Mouse (Mus musculus): ENCODE results near the gene Nfib. TPM values are rescaled to one million over a fixed set of nuclear protein-coding genes. Genes with fewer than 3 reads are reported as not detected.
A peak's percentile ranks its signal among the peaks of the same experiment; 100 is the strongest.

Gene Nfib
- polyA plus RNA-seq, 1 experiment from 2014 or later: 58.4 TPM

DNA sequence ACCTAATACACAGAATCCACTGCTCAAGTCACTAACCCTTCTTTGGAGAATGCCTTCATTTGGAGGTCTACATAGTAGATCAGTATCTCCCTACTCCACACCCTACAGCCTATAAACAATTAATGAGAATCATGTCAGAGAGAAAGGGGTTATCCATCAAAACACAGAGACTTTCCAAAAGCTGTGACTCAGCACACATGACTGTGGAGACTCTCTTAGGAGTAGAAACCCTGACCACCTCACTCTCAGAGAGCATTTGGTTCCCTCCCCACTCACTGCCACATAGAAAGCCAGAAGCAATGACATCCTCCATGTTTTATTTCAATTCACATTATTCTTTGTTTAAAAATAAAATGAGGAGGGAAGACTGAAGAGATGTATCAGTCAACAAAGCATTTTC lies 252.2 kb downstream of the Nfib start:
- 0 out of 2 replicates have a peak, but pooled peaks cover 6% of the 10 kb centered on the region for H3K4me1 ChIP-seq
- no peaks in the 10 kb centered on the region; the same call in 1 of the 2 replicates for H3K36me3 ChIP-seq
- H3K27ac ChIP-seq: no peak overlapping the region
- no peak overlapping the region for H3K4me2 ChIP-seq (replicated peaks)
- H3K9me3 ChIP-seq (replicated peaks): no peaks in the 10 kb centered on the region
- H3K4me3 ChIP-seq: no peak overlapping the region
- no peak overlapping the region for H3K9ac ChIP-seq
- no peak for ATAC-seq (ENCODE audit: low FRiP score)
- H3K27me3 ChIP-seq: no peaks in the 10 kb centered on the region

GRCm38 (mm10) chr4:82452905-82453304 lies 252.6 kb downstream of the Nfib start:
- Histone ChIP-seq H3K9me3 (replicated peaks) (no peaks in the 10 kb centered on the region), H3K36me3 (no peaks in the 10 kb centered on the region; the same call in 1 of the 2 replicates), H3K4me1 (0 out of 2 replicates have a peak, but pooled peaks cover 6% of the 10 kb centered on the region), H3K27me3 (no peaks in the 10 kb centered on the region), H3K4me2 (replicated peaks) (no peak overlapping the region), H3K27ac (no peak overlapping the region), H3K9ac (no peak overlapping the region), H3K4me3 (no peak overlapping the region)
- 85% methylated on average over 4 of the region's 4 CpGs for WGBS
- no peak for ATAC-seq (ENCODE audit: low FRiP score)

- Histone ChIP-seq H3K9ac (no peak overlapping the region), H3K36me3 (no peaks in the 10 kb centered on the region), H3K27me3 (no peaks in the 10 kb centered on the region), H3K9me3 (replicated peaks) (no peaks in the 10 kb centered on the region), H3K4me3 (no peak overlapping the region), H3K4me2 (replicated peaks) (no peak overlapping the region), H3K4me1 (peaks cover 10% of the 10 kb centered on the region), H3K27ac (no peak overlapping the region)
- peak; percentile 43; the same call in 1 of the 2 replicates for ATAC-seq (ENCODE audit: low FRiP score)
- WGBS: 16% methylated on average over 8 of the region's 8 CpGs
Measured at GRCm38 (mm10) chr4:82447061-82447671, 258.4 kb downstream of the Nfib start.

GRCm38 (mm10) chr4:82444078-82444477 lies 261.5 kb downstream of the Nfib start:
- Histone ChIP-seq H3K4me3 (no peak overlapping the region), H3K36me3 (no peaks in the 10 kb centered on the region), H3K4me2 (replicated peaks) (no peak overlapping the region), H3K9ac (no peak overlapping the region), H3K27me3 (no peaks in the 10 kb centered on the region), H3K9me3 (replicated peaks) (no peaks in the 10 kb centered on the region), H3K27ac (no peak overlapping the region), H3K4me1 (peaks cover 10% of the 10 kb centered on the region)
- no peak for ATAC-seq (ENCODE audit: low FRiP score)
- 85% methylated on average over 1 of the region's 1 CpGs for WGBS

DNA sequence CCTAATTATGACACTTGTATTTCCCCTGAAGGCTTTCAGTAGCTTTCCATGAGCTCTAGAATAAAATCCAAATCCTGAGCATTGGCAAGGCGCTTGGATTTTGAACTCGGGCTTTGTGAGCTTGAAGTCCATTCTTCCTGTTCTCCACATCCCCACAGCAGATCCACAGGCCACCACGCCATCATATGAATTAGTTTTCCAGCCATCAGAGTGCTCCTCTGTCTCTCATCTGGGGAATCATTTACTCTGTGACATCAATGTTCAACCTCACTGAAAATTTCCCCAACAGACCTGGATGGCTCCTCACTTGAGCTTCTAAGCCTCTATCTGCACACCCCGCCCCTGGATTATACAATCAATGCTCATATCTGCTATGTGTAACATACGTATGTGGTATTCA lies 262.1 kb downstream of the Nfib start:
- no peaks in the 10 kb centered on the region for H3K9me3 ChIP-seq (replicated peaks)
- H3K4me2 ChIP-seq (replicated peaks): no peak overlapping the region
- 93% methylated on average over 5 of the region's 5 CpGs for WGBS
- no peak overlapping the region for H3K27ac ChIP-seq
- H3K27me3 ChIP-seq: no peaks in the 10 kb centered on the region
- no peak for ATAC-seq (ENCODE audit: low FRiP score)
- no peak overlapping the region for H3K9ac ChIP-seq
- no peaks in the 10 kb centered on the region for H3K36me3 ChIP-seq
- no peak overlapping the region for H3K4me3 ChIP-seq
- H3K4me1 ChIP-seq: peaks cover 7% of the 10 kb centered on the region

GRCm38 (mm10) chr4:82443003-82443402 lies 262.5 kb downstream of the Nfib start:
- H3K4me1 ChIP-seq: peaks cover 12% of the 10 kb centered on the region
- H3K27ac ChIP-seq: no peak overlapping the region
- no peaks in the 10 kb centered on the region for H3K27me3 ChIP-seq
- H3K4me2 ChIP-seq (replicated peaks): no peak overlapping the region
- no peaks in the 10 kb centered on the region for H3K9me3 ChIP-seq (replicated peaks)
- no peaks in the 10 kb centered on the region for H3K36me3 ChIP-seq
- WGBS: 84% methylated on average over 5 of the region's 5 CpGs
- H3K9ac ChIP-seq: no peak overlapping the region
- ATAC-seq (ENCODE audit: low FRiP score): no peak
- H3K4me3 ChIP-seq: no peak overlapping the region

- Histone ChIP-seq H3K27ac (no peak overlapping the region), H3K9me3 (replicated peaks) (no peaks in the 10 kb centered on the region), H3K27me3 (no peaks in the 10 kb centered on the region), H3K4me1 (peaks cover 16% of the 10 kb centered on the region), H3K4me2 (replicated peaks) (no peak overlapping the region), H3K9ac (no peak overlapping the region), H3K36me3 (no peaks in the 10 kb centered on the region), H3K4me3 (no peak overlapping the region)
- 90% methylated on average over 2 of the region's 2 CpGs for WGBS
- ATAC-seq (ENCODE audit: low FRiP score): no peak
Measured at GRCm38 (mm10) chr4:82440606-82441005, 264.9 kb downstream of the Nfib start.

DNA sequence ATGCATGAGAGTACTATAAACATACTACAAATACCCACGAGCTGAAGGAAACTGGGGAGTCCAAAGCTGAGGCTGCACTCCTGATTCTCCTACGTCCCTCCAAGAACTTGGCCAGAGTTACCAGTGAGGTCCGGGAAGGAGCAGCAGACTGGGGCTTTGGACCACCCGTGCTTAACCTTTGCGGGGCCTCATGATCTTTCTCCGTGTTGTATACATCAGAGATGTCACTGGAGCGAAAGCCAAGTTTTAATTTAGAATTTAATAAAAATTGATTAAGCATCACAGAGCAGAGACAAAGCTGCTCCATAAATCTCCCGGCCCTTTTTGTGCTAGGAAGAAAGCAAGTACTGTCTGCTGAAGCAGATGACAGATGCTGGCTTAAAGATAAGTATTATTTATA lies 265.7 kb downstream of the Nfib start:
- Histone ChIP-seq H3K4me3 (no peak overlapping the region), H3K36me3 (no peaks in the 10 kb centered on the region), H3K27ac (no peak overlapping the region), H3K4me2 (replicated peaks) (no peak overlapping the region), H3K9ac (no peak overlapping the region), H3K4me1 (peaks cover 18% of the 10 kb centered on the region), H3K27me3 (no peaks in the 10 kb centered on the region), H3K9me3 (replicated peaks) (no peaks in the 10 kb centered on the region)
- ATAC-seq (ENCODE audit: low FRiP score): no peak
- WGBS: 73% methylated on average over 8 of the region's 8 CpGs

- WGBS: 94% methylated on average over 5 of the region's 5 CpGs
- H3K4me2 ChIP-seq (replicated peaks): no peak overlapping the region
- no peak for ATAC-seq (ENCODE audit: low FRiP score)
Measured at GRCm38 (mm10) chr4:82438631-82439030, 266.9 kb downstream of the Nfib start.

GRCm38 (mm10) chr4:82437533-82438318 lies 267.8 kb downstream of the Nfib start:
- WGBS: 84% methylated on average over 12 of the region's 12 CpGs
- 0 out of 2 replicates have a peak, but pooled peaks have one; percentile 46 for ATAC-seq (ENCODE audit: low FRiP score)
- H3K4me2 ChIP-seq (replicated peaks): no peak overlapping the region
- no peaks in the 10 kb centered on the region for H3K36me3 ChIP-seq
- peaks cover 18% of the 10 kb centered on the region for H3K4me1 ChIP-seq
- H3K9me3 ChIP-seq (replicated peaks): no peaks in the 10 kb centered on the region
- H3K4me3 ChIP-seq: no peak overlapping the region
- no peak overlapping the region for H3K27ac ChIP-seq
- H3K9ac ChIP-seq: no peak overlapping the region
- no peaks in the 10 kb centered on the region for H3K27me3 ChIP-seq

More at GRCm38 (mm10) chr4:82438631-82439030, 266.9 kb downstream of the Nfib start:
- Histone ChIP-seq H3K27ac (no peak overlapping the region), H3K4me3 (no peak overlapping the region), H3K27me3 (no peaks in the 10 kb centered on the region), H3K4me1 (peaks cover 18% of the 10 kb centered on the region), H3K9ac (no peak overlapping the region), H3K9me3 (replicated peaks) (no peaks in the 10 kb centered on the region), H3K36me3 (no peaks in the 10 kb centered on the region)

GRCm38 (mm10) chr4:82436656-82437055 lies 268.9 kb downstream of the Nfib start:
- H3K9ac ChIP-seq: no peak overlapping the region
- H3K4me3 ChIP-seq: no peak overlapping the region
- H3K27me3 ChIP-seq: no peaks in the 10 kb centered on the region
- no peak overlapping the region for H3K4me2 ChIP-seq (replicated peaks)
- H3K4me1 ChIP-seq: peaks cover 18% of the 10 kb centered on the region
- no peaks in the 10 kb centered on the region for H3K36me3 ChIP-seq
- H3K27ac ChIP-seq: no peak overlapping the region
- 86% methylated on average over 2 of the region's 2 CpGs for WGBS
- no peaks in the 10 kb centered on the region for H3K9me3 ChIP-seq (replicated peaks)
- no peak for ATAC-seq (ENCODE audit: low FRiP score)

DNA sequence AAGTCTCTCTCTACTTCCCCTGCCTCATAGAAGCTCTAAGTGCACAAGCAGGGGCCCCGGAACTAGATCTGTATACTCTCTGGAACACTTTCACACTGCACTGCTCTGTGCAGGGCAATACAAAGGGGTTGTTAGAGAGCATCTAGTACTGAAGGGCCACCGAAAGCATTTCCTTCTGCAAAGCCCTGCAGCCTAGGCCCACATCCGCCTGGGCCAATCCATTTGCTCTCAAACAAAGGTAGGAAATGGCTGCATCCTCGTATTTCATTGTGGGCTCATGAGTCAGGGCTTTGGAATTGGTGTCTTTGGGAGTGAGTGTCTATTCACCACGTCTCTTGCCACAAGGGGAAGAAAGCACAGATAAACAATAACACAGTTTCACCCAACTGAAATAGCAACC lies 269.8 kb downstream of the Nfib start:
- Histone ChIP-seq H3K27me3 (no peaks in the 10 kb centered on the region), H3K4me1 (peaks cover 20% of the 10 kb centered on the region), H3K27ac (no peak overlapping the region), H3K36me3 (no peaks in the 10 kb centered on the region), H3K9me3 (replicated peaks) (no peaks in the 10 kb centered on the region), H3K4me3 (no peak overlapping the region), H3K9ac (no peak overlapping the region), H3K4me2 (replicated peaks) (no peak overlapping the region)
- 61% methylated on average over 5 of the region's 5 CpGs for WGBS
- no peak for ATAC-seq (ENCODE audit: low FRiP score)
